Mouse (Mus musculus) heart, postnatal 0 days (tissue): ENCODE measurements around the gene Gm26741. TPM values are rescaled to one million over a fixed set of nuclear protein-coding genes. Genes with fewer than 3 reads are reported as not detected.
"Not testable (repeated sequence)": the region's sequence is repeated elsewhere in the genome, so short reads cannot be mapped to it uniquely, and the experiment has no call there.

Source experiments
- ATAC-seq: fragments of 200-750 bp; cut with Nextera tagmentation; 2 replicates; pipeline ENCODE4 v1.8.0; 2017; ENCODE audit warnings: low read depth, moderate number of reproducible peaks, moderate library complexity; ENCODE audit not compliant: insufficient read depth
- DNase-seq: peaks from one replicate; pipeline ENCODE4 v3.0.0-alpha.2; 2016; ENCODE audit warnings: low spot score
- H3K27ac ChIP-seq: fragments of 300-500 bp; sonication (generic); 2 replicates; pipeline ENCODE4 v1.5.1; 2014; ENCODE audit warnings: low read depth, mild to moderate bottlenecking
- H3K27me3 ChIP-seq: fragments of 300-500 bp; sonication (generic); 2 replicates; pipeline ENCODE4 v1.6.1; 2014; ENCODE audit warnings: low read length, mixed read lengths; ENCODE audit not compliant: control insufficient read depth, insufficient read depth
- H3K36me3 ChIP-seq: fragments of 300-500 bp; sonication (generic); replicated peaks from 2 replicates; pipeline ENCODE4 v1.6.1; 2014; ENCODE audit warnings: low read length, mixed read lengths; ENCODE audit not compliant: control insufficient read depth, insufficient read depth
- H3K4me1 ChIP-seq: fragments of 300-500 bp; sonication (generic); 2 replicates; pipeline ENCODE4 v1.6.1; 2014; ENCODE audit warnings: antibody characterized with exemption; ENCODE audit not compliant: control insufficient read depth, insufficient read depth
- H3K4me2 ChIP-seq: fragments of 300-500 bp; sonication (generic); 2 replicates; pipeline ENCODE4 v1.6.1; 2014; ENCODE audit warnings: low read depth, mild to moderate bottlenecking, low read length, moderate library complexity
- H3K4me3 ChIP-seq: fragments of 300-500 bp; sonication (generic); 2 replicates; pipeline ENCODE4 v1.5.1; 2014; ENCODE audit warnings: low read depth, low read length
- H3K9ac ChIP-seq: fragments of 300-500 bp; sonication (generic); replicated peaks from 2 replicates; pipeline ENCODE4 v1.6.1; 2014; ENCODE audit warnings: low read depth, low read length, mixed read lengths
- H3K9me3 ChIP-seq: fragments of 300-500 bp; sonication (generic); replicated peaks from 2 replicates; pipeline ENCODE4 v1.6.1; 2016; ENCODE audit warnings: low read length; ENCODE audit not compliant: control insufficient read depth
- CTCF ChIP-seq: IDR thresholded peaks from 2 replicates; pipeline ENCODE4 v1.5.1; 2016; ENCODE audit warnings: antibody characterized with exemption, control low read depth, low read depth
- EP300 ChIP-seq: IDR thresholded peaks from 2 replicates; pipeline ENCODE4 v1.6.1; 2016; ENCODE audit warnings: antibody characterized with exemption, low read depth
- WGBS: fragments of 180-500 bp; shearing (Covaris S2); extraction: QIAGEN DNeasy Blood & Tissue Kit; methylation state at CpG from one replicate; pipeline ENCODE4 v1.1.7; 2014; 5-methylcytosine and 5-hydroxymethylcytosine counted together
- polyA plus RNA-seq: library from polyadenylated mRNA; unstranded; fragments of >200 nt; fragmentation: Nextera tagmentation; extraction: Ambion mirVana; gene quantifications from 2 replicates; pipeline ENCODE4 v1.2.1, GENCODE M21; 2015
- total RNA-seq: library from RNA; depleted of rRNA; stranded (reverse); fragments of >200 nt; gene quantifications from 2 replicates; pipeline ENCODE4 v1.2.3, GENCODE M21; 2014; ENCODE audit warnings: low replicate concordance; rRNA removed

Gm26741 gene
- not detected in 2 replicates for total RNA-seq
- polyA plus RNA-seq = not detected in 2 replicates

GRCm38 (mm10) chr10:52358467-52358866 lies at the start of gene Gm26741:
Gm26741 (plus strand) TSS chr10:52358767.
- no peak within 1 kb of the TSS for H3K27ac ChIP-seq
- no peak within 1 kb of the TSS for H3K4me3 ChIP-seq
- H3K4me2 ChIP-seq = no peak within 1 kb of the TSS
- H3K4me1 ChIP-seq = no peaks in the 10 kb centered on the region
- no peaks in the 10 kb centered on the region for H3K9me3 ChIP-seq
- 83% methylated on average over 2 of the region's 2 CpGs for WGBS
- DNase-seq (no peak), ATAC-seq (no peak)
- H3K9ac ChIP-seq = no peak within 1 kb of the TSS
- H3K27me3 ChIP-seq = no peaks in the 10 kb centered on the region
- peaks cover 14% of the 10 kb centered on the region for H3K36me3 ChIP-seq
- TF ChIP-seq CTCF = no peak
- TF ChIP-seq EP300 = no peak

GRCm38 (mm10) chr10:52309196-52309595 lies 49.4 kb upstream of the Gm26741 start:
- Histone ChIP-seq H3K36me3 (peaks cover 17% of the 10 kb centered on the region), H3K27me3 (no peaks in the 10 kb centered on the region), H3K27ac (peak overlapping the region; percentile 35; the same call in 1 of the 2 replicates), H3K4me2 (no peak overlapping the region), H3K9ac (no peak overlapping the region), H3K9me3 (no peaks in the 10 kb centered on the region), H3K4me1 (no peaks in the 10 kb centered on the region), H3K4me3 (no peak overlapping the region)
- DNase-seq = peak; percentile 47
- peak; percentile 80 for ATAC-seq
- 57% methylated on average over 8 of the region's 8 CpGs for WGBS
- TF ChIP-seq CTCF (no peak; the same call in 1 of the 2 replicates), EP300 (peak; percentile 83)

GRCm38 (mm10) chr10:52319506-52320286 lies 38.9 kb upstream of the Gm26741 start:
- ATAC-seq = 0 out of 2 replicates have a peak, but pooled peaks have one; percentile 6
- no peak overlapping the region for H3K27ac ChIP-seq
- DNase-seq = no peak
- H3K27me3 ChIP-seq = no peaks in the 10 kb centered on the region
- no peak overlapping the region for H3K9ac ChIP-seq
- H3K4me1 ChIP-seq = no peaks in the 10 kb centered on the region
- no peak overlapping the region for H3K4me2 ChIP-seq
- 91% methylated on average over 28 of the region's 28 CpGs for WGBS
- peaks cover 21% of the 10 kb centered on the region for H3K36me3 ChIP-seq
- TF ChIP-seq CTCF (no peak), EP300 (no peak)
- no peak overlapping the region for H3K4me3 ChIP-seq
- H3K9me3 ChIP-seq = no peaks in the 10 kb centered on the region

- no peaks in the 10 kb centered on the region for H3K27me3 ChIP-seq
- peaks cover 17% of the 10 kb centered on the region for H3K36me3 ChIP-seq
- TF ChIP-seq CTCF (no peak), EP300 (no peak)
- H3K4me3 ChIP-seq = no peak overlapping the region
- ATAC-seq (no peak), DNase-seq (no peak)
- no peaks in the 10 kb centered on the region for H3K9me3 ChIP-seq
- no peak overlapping the region for H3K9ac ChIP-seq
- WGBS = 90% methylated on average over 3 of the region's 3 CpGs
- no peaks in the 10 kb centered on the region for H3K4me1 ChIP-seq
- H3K4me2 ChIP-seq = no peak overlapping the region
- H3K27ac ChIP-seq = no peak overlapping the region
These were observed 36.6 kb upstream of the Gm26741 start for GRCm38 (mm10) chr10:52321918-52322317.

- Histone ChIP-seq H3K4me3 (no peak overlapping the region), H3K9me3 (no peaks in the 10 kb centered on the region), H3K36me3 (peaks cover 6% of the 10 kb centered on the region), H3K4me1 (no peaks in the 10 kb centered on the region), H3K27me3 (no peaks in the 10 kb centered on the region), H3K4me2 (no peak overlapping the region), H3K9ac (no peak overlapping the region), H3K27ac (no peak overlapping the region)
- 5% methylated on average over 1 of the region's 1 CpGs for WGBS
- ATAC-seq = no peak
- peak; percentile 15 for DNase-seq
- TF ChIP-seq EP300 (no peak), CTCF (peak; percentile 66)
These were observed 27.6 kb upstream of the Gm26741 start for GRCm38 (mm10) chr10:52331007-52331406.

GRCm38 (mm10) chr10:52343324-52343723 lies 15.2 kb upstream of the Gm26741 start:
- TF ChIP-seq CTCF = peak; percentile 13; the same call in 1 of the 2 replicates
- not testable (repeated sequence) for H3K27ac ChIP-seq, H3K4me1 ChIP-seq, ATAC-seq, H3K27me3 ChIP-seq, H3K9ac ChIP-seq, H3K9me3 ChIP-seq, DNase-seq, H3K4me2 ChIP-seq, H3K4me3 ChIP-seq
- WGBS = 96% methylated on average over 4 of the region's 4 CpGs
- H3K36me3 ChIP-seq = peaks cover 52% of the 10 kb centered on the region
